Mouse (Mus musculus) kidney, postnatal 4 days (tissue): ENCODE measurements around the gene Adam30.
"Not testable (repeated sequence)": the region's sequence is repeated elsewhere in the genome, so short reads cannot be mapped to it uniquely, and the experiment has no call there.

Source experiments
- DNase-seq, 2 experiments: peaks; one replicate each; pipeline ENCODE4 v3.0.0; 2021; ENCODE audit warnings: mixed read lengths in 2 of 2

The Adam30 gene

DNA sequence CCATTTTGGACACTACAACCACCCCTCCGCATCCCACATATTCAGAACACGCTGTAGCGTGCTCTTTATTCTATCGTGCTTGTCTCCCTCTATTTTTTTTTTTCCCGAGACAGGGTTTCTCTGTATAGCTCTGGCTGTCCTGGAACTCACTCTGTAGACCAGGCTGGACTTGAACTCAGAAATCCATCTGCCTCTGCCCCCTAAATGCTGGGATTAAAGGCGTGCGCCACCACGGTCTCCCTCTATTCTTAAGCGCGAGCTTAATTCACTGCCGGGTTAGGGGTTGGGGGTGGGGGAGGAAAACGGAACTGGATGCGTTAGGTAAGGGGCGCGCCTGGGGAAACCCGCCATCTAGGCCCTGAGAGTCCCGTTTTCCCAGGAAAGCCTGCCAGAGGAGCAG lies at the start of gene Adam30:
TSS of gene Adam30 (plus strand) at position 301 of the 400 bp plus-strand sequence.
- DNase-seq = no peak

DNA sequence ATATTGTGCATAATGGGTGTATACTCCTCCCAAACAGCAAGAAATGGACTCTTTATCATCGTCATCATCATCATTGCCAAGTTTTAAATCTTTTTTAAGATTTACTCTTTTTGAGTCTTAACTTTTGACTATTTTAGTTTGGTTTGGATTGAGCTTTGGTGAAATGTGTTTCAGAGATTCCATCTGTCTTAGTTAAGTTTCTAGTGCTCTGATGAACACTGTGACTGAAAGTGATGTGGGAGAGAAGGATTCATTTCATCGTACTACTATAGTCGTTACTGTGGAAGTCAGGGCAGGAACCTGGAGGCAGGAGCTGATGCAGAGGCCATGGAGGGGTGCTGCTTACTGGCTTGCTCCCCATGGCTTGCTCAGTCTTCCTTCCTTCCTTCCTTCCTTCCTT lies 42.2 kb upstream of the Adam30 start:
- DNase-seq = no peak

DNA sequence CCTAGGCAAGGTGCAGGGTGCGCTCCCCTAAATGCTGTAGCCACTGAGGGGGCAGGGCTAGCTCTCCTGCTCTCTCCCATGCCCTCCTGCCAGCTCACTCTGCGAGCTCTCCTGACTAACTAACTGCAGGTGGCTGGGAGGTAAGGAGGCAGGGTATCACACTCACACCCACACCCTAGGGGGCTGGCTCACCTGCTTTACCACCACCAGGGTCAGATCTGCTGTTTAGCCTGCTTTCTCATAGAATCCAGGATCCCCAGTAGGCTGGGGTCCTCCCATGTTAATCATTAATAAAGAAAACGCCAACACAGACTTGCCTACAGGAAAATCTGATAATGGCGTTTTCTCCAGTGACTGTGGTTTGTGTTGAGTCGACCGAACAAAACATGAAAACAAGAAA lies 41.1 kb upstream of the Adam30 start:
- DNase-seq = no peak

DNA sequence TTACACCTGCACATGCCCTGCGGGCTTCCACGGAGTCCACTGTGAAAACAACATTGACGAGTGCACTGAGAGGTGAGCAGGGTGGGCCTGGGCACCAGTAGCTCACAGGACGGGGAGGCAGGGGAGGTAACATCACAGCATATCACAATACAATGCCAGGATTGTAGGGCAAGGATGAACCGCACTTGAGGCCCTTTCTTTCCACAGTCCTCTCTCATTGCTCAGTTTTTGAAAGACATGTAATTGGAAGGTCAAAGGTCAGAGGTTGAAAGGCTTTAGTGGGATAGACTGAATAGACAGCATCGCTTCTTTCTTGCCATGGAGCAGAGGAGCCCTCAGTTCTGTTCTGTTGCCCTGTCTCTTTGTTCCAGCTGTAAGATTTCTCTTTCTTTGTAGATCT lies 39.5 kb upstream of the Adam30 start:
- no peak for DNase-seq

DNA sequence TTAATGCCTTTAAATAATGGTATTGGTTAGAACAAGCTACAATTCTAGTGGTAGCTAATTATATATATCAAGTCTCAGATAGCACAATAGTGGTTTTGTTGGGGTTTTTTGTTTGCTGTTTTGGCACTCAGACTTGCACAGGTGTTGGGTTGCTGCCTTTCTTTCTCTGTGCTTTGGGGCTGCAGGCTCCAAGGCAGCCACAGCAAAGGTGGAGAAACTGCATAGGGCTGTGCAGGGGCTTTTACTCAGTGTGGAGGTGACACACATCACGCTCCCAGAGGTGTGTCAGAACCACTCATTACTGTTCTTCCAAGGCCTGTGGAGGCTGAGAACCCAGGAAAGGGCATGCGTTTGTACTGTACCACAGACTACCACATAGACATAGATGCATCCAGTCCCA lies 32.7 kb upstream of the Adam30 start:
- no peak for DNase-seq

DNA sequence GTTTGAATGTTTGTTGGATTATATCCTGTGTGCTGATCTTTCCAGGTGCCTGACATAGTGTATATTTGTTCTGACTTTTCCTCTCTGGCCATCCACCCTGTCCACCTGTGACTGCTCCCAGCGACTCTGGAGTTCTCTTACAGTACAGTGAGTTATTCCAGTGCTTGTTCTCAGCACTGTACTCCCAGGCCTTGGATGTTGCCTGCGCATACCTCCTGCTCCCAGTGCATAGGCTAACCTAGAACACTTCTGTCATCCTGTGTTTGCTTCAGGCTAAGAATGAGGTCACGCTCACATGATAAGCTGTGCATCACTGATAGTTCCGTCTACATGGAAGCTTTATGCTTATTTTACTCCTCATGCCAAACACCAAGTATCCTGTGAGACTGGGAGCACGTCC lies 31.7 kb upstream of the Adam30 start:
- no peak for DNase-seq

DNA sequence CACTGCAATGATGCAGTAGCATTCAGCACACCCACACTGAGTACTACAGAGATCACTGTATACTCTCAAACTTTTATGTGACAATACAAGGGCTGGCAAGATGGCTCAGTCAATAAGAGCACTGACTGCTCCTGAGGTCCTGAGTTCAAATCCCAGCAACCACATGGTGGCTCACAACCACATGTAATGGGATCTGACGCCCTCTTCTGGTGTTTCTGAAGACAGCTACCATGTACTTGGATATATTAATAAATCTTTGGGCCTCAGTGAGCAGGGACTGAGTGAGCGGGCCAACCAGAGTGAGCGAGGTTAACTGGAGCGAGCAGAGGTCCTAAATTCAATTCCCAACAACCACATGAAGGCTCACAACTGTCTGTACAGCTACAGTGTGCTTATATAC lies 28.3 kb upstream of the Adam30 start:
- not testable (repeated sequence) for DNase-seq

DNA sequence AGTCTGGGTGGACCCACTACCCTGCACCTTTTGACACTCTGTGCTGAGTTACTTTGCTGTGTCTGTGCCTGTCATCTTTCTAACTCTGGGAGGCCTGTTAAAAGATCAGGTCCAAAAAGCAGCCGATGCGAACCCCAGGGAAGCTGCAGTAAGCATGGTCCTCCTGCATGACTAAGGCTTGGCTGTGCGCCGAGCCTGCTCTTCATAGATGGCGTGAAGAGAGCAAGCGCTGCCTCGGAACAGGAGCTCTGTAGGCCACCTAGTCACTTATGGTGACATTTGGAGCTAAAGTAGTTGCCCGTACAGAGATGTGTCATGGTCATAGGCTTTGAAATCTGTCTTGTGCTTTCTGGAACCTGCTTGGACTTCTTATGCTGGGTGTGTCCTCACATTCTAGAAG lies 27.8 kb upstream of the Adam30 start:
- no peak for DNase-seq

DNA sequence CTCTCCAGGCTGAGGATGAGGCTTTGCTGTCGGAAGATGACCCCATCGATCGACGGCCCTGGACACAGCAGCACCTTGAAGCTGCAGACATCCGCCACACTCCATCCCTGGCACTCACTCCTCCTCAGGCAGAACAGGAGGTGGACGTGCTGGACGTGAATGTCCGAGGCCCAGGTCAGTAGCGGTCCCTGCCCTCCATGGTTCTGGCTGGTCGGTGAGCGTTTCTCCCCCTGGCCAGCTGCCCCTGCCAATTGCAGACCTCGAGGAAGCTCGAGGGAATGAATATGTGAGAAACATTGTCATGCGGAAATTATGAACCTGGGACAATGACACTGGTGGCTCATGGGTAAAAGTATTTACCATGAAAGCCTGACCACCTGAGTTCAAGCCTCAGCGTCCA lies 19.0 kb upstream of the Adam30 start:
- DNase-seq = no peak

DNA sequence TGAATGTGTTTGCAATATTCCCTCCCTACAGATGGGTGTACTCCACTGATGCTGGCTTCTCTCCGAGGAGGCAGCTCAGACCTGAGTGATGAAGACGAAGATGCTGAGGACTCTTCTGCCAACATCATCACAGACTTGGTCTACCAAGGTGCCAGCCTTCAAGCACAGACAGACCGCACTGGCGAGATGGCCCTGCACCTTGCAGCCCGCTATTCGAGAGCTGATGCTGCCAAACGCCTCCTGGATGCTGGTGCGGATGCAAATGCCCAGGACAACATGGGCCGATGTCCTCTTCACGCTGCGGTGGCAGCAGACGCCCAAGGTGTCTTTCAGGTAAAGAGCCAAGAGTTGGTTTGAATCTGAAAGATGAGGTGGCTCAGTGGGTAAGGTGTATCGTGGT lies 17.6 kb upstream of the Adam30 start:
- DNase-seq = no peak

DNA sequence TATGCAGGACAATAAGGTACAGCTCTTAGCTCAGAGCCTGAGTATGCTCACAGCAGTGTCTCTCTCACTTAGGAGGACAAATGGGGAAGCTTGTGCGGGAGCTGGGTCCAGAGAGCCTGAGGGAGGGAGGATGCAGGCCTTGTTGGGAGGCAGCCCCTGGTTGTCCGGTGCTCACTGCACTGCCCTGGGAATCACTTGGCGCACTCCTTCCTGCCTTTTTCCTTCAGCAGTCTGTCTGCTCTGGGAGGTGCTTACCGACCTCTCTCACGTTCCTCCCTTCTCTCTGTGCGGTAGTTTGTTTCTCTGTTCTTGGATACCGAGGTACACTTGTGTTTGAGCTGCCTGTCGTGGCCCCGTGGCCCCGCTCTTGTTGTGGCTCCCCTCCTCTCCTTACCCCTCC lies 15.2 kb upstream of the Adam30 start:
- no peak for DNase-seq

DNA sequence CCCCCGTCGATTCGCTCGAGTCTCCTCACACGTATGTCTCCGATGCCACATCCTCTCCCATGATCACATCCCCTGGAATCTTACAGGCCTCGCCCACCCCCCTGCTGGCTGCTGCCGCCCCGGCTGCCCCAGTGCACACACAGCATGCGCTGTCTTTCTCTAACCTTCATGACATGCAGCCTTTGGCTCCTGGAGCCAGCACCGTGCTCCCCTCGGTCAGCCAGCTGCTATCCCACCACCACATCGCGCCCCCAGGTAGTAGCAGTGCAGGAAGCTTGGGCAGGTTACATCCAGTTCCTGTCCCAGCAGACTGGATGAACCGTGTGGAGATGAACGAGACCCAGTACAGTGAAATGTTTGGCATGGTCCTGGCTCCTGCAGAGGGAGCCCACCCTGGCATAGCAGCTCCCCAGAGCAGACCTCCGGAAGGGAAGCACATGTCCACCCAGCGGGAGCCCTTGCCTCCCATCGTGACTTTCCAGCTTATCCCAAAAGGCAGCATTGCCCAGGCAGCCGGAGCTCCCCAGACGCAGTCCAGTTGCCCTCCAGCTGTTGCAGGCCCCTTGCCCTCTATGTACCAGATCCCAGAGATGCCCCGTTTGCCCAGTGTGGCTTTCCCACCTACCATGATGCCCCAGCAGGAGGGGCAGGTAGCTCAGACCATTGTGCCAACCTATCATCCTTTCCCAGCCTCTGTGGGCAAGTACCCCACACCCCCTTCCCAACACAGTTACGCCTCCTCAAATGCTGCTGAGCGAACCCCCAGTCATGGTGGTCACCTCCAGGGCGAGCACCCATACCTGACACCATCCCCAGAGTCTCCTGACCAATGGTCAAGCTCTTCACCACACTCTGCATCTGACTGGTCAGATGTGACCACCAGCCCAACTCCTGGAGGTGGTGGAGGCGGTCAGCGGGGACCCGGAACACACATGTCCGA lies 13.7 kb upstream of the Adam30 start:
- DNase-seq = no peak

DNA sequence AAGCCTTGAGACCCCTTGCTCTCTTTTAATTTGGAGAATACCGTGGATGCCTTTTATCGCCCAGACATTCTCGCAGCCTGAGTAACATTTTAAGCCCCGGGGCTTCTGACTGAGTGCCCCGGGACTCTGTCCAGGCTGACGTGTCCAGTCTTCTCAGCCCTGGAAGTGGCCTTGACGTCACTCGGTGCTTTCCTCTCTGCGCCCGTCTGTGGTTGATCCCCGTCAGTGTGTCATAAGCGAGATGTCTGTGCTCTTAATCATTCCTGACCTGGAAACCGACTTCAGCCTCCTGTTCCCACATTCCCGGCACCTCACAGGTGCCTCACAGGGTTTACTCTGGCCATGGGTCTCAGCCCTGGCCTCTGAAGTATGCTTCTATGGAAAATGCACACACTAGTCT lies 12.7 kb upstream of the Adam30 start:
- DNase-seq = no peak

DNA sequence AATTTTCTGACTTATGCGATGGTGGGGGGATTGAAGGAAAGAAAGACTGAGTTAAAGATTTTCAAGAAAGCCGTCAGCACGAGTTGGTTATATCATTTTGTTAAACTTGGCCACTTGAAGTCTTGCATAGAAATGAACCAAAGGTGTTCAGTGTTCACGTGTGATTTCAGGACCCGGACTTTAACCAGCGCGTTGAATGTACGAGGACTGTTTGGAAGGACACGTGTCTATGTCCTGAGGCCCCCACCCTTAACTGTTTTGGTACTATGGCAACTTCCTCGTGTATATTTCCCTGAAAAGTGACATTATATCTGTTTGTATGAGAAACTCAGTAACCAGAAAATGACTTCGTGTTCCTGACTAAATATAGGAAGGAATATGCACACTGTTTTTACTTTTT lies 10.5 kb upstream of the Adam30 start:
- DNase-seq = no peak

DNA sequence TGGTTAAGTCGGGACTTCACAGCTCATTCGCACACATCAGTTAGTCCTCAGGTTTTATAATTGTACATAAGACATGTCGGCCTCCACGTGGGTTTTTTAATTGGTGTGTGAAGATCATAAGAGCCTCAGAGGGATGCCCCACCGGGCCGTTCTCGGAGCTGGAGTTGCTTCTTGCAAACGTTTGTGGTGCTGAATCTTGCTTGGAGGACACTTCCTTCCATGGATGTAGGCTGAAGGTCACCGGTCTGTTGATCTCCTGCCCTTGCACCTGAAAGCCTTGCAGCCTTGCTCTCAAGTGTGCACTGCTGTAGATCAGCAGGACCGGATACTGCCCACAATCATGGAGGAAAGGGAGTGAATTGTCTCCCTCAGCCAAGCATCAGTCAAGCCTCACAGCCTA lies 9.4 kb upstream of the Adam30 start:
- no peak for DNase-seq

DNA sequence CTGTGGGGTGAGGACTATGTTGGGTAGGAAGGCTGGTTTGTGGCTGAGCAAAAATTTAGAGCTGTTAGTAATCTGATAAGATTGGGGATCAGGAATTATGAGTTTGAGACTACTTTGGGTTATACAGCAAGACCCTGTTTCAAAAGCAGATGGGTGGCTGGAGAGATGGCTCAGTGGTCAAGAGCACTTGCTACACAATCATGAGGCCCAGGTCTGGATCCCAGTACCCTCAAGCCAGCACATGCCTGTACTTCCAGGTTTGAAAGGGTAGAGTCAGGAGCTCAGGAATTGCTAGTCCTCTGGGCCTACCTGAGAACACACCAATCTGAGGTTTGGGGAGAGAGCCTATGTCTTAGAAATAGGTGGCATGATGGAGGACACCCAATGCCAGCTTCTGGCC lies 7.0 kb upstream of the Adam30 start:
- DNase-seq = no peak

DNA sequence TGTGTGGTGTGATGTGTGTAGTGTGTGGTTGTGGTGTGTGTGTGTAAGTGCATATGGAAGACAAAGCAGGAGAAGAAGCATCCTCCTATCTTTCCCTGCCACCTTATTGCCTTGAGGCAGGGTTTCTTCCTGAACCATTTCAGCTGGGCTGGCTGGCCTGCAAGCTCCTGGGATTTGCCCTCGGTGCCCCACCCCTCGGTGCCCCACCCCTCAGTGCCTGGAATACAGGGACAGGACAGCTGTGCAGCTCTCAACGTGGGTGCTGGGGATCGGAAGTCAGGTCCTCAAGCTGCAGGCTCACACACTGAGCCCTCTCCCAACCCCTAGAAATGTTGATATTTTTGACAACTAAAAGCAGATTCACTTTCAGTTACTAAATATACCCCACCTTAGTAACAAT lies 4.3 kb upstream of the Adam30 start:
- no peak for DNase-seq

DNA sequence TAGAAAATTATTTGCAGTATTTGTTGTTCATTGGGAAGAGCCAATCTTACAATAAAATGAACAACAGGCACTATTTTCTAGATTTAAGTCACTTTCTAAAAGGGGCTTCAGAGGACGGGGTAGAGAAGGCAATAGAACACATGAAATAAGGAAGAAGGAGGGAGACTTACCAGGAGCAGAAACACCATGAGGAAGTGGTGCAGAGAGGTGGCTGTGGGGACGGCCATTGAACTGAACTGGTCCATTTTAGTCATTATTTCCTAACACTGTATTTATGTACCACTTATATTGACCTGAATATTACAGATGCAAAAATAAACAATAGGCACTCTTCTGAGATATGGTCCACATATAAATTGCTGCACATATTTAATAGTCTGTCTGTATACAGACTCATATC lies 3.4 kb upstream of the Adam30 start:
- no peak for DNase-seq

DNA sequence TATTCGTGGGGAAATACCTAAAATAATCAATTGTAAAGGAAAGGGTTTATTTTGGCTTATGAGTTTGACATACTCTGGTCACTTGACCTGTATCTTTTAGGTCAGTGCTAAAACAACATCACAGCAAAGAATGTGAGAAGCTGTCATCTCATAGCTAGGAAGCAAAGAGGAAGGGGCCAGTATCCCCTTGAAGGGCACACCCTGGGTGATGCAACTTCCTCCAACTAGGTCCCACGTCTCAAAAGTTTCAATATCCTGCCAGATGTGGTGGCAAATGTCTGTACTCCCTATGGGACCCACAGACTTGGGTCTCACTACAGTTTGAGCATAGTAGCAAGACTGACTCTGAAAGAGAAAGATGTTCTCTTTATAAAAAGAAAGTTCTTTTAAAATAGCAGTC lies 2.8 kb upstream of the Adam30 start:
- no peak for DNase-seq

DNA sequence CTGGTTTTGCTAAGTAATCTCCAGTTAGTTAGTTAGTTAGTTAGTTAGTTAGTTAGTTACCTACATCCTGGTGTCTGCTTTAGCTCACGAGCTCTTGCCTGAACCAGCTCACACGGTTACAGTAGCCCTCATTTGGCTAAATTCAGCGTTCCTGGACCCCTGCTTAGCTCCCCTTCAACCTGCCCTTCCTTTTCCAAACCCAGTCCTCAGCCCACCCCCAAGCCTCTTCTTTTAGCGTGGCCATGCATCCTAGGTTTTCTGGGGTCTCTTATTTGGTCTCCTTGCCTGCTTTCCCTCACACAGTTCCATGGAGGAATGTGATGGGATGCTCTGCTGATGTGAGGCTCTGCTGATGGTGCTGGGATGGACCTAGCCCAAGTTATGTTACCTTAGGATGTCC lies 1.8 kb upstream of the Adam30 start:
- DNase-seq = no peak

DNA sequence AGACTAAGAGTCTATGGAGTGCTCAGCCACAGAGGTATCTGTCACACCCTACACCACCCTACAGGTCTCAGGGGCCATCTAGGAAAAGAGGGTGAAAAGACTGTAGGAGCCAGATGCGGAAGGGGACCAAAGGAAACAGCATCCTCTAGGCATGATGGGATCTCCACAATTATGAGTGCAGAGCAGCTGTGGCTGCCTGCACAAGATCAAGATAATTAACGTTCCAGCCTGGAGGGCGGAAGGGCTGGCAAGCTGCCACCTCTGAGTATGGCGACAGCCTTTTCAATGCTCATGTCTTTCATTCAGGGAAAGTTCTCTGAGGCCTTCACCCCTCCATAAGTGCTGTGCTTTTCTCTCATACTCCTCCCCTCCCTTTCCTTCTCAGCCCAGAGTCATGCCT lies 1.1 kb upstream of the Adam30 start:
- peak; percentile 41 to 42 for DNase-seq

DNA sequence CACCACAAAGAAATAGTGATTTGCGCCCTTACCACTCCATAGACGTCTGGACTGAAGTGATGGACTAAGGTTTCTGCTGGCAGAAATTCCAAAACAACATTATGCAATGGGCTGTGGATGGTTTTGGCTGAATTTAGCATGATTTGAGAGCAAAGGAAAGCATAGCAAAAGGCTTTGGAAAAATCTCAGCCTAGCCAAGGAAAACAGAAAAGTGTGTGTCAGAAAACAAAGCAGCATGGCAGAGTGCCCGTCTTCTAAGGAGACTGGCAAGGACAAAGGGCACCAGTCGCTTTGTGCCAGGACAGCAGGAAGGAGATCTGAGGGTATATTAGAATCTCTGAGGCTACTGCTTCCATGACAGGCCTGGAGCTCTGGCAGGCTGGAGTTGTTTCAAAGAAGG lies 17.9 kb downstream of the Adam30 start:
- no peak for DNase-seq

DNA sequence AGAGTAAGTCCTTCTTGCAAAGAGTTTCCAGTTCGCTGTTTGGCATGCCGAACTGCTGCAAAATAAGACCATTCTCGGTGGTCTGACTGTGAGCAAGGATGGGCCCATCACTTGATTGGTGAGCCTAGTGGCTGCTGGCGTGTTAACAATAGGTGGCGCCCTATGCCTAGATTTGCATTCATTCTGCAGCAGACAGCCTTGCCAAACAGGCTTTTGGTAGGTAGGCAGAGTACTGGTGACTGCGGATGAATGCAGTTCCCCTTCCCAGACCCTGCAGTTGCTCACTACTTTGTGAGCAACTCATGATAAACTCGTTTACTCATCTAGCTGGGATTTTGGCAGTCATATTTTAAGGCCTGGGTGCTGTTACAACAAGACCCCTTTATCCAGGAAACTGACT lies 20.4 kb downstream of the Adam30 start:
- peak; percentile 74 to 77 for DNase-seq

DNA sequence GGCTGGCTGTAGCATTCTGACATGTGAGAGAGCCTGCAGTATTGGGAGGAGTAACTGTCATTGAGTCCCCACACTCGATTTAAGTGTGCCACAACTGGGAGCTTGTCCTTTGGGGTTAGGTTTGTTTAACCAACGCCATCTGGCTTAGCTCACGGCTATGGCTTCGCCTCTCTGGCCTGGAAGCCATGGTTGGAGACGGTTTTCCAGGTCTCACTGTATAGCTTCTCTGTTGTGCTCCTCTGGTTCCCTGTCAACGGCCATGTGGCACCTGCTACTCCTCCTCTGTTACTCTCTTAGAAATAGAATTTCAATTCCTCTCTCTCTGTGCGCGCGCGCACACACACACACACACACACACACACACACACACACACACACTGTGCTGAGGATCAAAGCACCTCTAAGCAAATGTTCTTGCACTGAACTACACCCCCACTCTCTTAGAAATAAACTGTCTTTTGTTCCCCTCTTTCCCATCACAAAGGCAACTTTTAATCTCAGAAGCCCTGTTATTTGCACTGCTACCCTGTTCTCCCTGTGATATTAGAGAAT lies 24.8 kb downstream of the Adam30 start:
- no peak for DNase-seq

DNA sequence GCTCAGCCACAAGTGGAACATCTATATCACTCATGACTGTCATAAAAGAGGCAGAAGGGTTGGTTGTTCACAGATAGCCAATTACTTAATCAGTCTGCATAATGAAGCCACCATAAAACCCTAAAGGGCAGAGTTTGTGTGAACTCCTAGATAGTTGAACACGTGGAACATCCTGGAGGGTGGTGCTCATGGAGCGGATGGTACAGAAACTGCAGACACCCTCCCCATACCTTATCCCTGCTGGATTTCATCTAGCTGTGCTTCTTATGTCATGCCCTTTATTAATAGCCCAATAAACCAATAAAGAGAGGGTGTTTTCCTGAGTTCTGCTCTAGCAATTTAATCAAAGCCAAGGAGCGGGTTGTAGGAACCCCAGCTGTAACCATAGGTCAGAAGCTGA lies 27.3 kb downstream of the Adam30 start:
- DNase-seq = no peak
